Mouse (Mus musculus) testis, postnatal 10 days (tissue): ENCODE measurements at regions not wholly inside any gene's neighbourhood (a gene's known extent, or its start where the extent isn't known, plus 50 kb on each side); places are given as distances from the start of the nearest gene placed in this dataset.
A peak's percentile ranks its signal among the peaks of the same experiment; 100 is the strongest.

Source experiments
- DNase-seq: peaks from one replicate; pipeline ENCODE4 v3.0.0; 2021; ENCODE audit warnings: low spot score

GRCm38 (mm10) chr12:35429473-35429872 lies 105.4 kb downstream of the Ahr start:
- DNase-seq: no peak

DNA sequence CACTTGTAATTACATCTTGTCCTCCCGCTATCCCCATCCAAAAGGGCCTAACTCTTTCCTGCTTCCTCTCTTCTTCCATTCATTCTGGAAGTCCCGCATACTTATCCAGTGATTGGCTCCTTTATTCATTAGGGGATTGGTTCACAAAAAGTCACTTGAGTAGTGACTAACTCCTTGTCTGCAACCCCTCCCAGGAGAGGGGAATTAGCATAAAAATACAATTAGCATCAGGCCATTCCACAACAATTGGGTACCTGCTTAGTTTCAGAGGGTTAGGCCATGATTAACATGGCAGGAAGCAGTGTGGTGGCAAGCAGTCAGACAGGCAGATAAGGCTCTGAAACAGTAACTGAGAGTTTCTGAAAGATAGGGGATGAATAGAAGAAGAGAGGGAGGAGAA lies 115.6 kb downstream of the Ahr start:
- DNase-seq: no peak

GRCm38 (mm10) chr12:35417943-35418342 lies 116.9 kb downstream of the Ahr start:
- no peak for DNase-seq

GRCm38 (mm10) chr12:35416583-35416982 lies 118.3 kb downstream of the Ahr start:
- no peak for DNase-seq

DNA sequence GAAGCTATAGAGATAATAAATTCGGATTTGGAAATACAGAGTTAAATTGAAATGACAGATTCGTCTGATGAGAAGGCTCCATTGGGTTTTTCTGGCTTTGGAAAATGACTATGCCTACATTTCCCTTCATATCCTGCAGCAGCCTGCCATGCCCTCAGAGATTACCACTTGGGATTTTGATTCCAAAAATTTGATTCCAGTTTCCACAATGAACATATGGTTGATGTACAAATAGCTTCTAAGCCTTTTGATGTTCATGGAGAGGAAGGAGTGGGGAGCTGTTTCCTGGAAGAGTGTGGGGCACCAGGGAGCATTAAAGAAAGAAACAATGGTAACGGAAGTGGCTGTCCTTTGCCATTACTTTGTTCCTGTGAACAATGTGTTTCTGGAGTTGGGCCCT lies 122.1 kb downstream of the Ahr start:
- no peak for DNase-seq

DNA sequence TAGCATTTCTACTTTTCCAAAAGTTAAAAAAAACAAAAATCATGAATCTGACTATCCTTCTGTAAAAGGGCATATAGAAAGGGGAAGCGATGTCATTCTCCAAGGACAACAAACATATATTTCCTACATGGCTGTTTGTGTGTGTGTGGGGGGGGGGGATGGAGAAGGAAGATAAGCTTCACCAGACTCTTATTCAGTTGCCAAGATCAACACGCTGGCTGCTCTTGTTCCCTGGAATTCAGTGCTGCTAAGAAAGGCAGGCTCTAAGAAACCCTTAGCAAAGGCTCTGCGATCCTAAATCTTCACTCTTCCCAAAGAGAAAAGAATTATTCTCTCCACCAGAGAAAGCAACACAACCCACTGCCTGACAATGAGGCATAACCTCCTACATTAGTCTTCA lies 126.4 kb downstream of the Ahr start:
- DNase-seq: no peak

GRCm38 (mm10) chr12:35408044-35408443 lies 126.8 kb downstream of the Ahr start:
- DNase-seq: no peak

- no peak for DNase-seq
These were observed 133.0 kb downstream of the Ahr start for GRCm38 (mm10) chr12:35401853-35402252.

GRCm38 (mm10) chr12:35401219-35401618 lies 133.6 kb downstream of the Ahr start:
- DNase-seq: no peak

DNA sequence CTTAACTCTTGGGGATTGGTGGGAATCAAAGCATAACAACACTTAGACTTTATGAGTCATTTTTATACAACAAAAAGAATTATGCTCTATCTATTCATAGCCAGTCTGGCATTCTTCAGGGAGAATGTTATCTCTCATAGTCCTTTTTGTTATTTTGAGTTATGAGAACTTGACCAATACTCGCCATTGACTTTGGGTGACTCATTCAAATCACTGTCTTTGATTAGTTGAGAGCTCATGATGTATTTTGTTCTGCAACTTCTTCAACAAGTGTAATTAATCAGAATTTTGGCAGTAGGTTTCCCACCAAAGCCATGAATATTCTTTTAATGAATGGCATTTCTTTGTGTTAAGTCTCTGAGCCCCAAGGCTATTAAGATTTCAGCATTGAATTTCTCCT lies 139.6 kb downstream of the Ahr start:
- no peak for DNase-seq

- no peak for DNase-seq
These were observed 142.7 kb downstream of the Ahr start for GRCm38 (mm10) chr12:35392111-35392510.

GRCm38 (mm10) chr12:35390266-35390665 lies 144.6 kb downstream of the Ahr start:
- no peak for DNase-seq

- DNase-seq: no peak
These were observed 145.0 kb downstream of the Ahr start for GRCm38 (mm10) chr12:35389839-35390238.

DNA sequence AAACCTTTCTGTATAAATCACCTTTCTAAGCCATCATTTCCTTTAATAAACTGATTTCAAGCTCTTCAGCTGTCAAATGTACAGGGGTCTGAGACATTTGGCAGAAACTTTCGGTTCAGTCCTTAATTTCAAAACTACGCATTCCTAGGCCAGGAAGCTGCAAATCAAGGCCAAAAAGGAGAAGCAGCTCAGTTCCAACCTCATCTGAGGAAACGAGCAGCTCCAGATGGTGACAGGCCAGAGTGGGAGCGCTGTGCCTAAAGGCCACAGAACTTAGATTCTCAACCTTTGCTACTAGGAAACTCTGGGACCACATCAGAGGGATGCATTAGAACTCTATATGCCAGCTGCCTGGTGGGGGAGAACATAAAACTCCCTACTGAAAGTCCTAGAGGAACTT lies 150.6 kb downstream of the Ahr start:
- no peak for DNase-seq

GRCm38 (mm10) chr12:35377266-35377665 lies 157.6 kb downstream of the Ahr start:
- no peak for DNase-seq

DNA sequence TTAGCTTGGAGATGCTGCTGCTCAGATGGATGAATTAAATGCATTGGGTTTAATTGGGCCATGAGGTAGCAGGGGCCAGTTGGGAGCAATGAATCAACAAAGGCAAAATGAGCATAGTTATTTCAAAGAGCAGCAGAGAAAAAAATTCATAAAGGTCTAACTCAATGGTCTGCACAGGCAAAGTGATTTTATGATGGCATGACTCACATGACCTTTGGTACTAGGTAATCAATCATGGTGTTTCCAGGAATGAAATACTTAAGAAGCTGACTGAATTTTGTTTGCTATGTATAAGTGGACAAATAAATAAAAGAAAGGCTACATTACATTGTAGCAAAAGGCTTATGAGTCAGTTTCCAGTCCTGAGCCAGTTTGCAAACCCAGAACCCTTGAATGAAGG lies 158.5 kb downstream of the Ahr start:
- no peak for DNase-seq

DNA sequence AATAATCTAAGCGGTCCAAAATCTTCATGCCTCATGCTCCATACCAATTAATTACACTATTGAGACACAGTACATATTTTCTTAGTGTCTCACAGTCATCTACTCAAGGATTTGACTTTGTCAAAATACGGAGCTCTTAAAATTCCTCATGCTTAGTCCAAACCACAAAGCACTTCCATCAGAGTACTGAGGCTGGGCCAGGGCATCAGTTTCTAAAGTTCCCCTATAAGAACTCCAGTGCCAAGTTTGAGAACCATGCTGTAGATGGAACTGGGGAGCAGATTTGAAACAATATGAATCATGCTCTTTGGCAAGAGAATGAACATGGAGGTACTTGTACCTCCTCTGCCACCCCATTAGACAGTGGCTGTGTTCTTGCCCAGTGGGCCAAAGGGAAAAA lies 176.9 kb downstream of the Ahr start:
- DNase-seq: no peak

DNA sequence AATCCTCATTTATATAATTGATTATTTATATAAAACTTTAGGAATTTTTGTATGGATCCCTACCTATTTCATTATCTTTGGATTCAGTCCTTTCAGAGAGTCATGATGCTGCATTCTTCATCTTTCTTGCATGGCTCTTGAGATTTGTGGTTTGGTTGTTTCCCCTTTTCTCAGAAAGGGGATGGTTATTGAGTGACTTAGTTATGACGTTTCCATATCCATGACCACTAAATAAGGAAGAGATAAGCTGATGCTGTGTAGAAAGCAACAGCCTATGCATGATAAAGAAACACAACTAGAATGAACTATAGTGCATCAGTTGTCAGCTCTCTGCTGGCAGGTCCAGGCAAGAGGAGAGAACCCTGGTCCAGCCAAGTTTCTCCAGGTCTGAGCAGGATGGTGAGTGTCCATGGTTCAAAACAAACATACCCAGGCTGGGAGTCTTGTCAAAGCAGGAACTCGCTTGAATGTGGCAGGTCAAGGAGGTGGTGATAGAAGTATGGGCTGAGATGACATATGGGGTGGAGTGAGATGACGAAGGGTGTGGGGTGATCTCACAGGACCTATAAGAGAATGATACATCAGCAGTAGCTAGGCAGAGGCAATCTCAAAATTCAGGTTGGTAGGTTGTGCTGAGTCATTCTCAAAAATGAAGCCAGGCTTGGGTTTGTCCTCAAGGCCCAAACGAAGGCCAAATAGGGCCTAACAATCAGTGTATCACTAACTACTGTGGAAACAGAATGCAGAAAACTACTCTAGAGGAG lies 196.5 kb downstream of the Ahr start:
- DNase-seq: no peak

DNA sequence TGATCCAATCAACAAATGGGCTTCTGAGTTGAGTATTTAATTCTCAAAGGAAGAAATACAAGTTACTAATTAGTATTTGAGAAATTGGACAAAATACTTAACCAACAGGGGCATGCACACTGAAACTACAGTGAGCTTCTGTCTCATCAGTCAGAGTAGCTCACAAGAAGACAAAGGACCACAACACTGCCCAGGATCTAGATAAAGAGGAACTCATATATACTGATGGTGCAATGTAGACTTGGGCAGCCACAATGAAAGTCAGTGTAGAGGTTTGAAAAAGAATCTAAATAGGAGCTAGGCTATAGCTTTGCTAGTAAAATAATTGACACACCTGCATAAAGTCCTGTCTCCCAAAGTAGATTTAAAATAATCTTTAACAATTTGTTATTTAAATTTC lies 198.5 kb downstream of the Ahr start:
- DNase-seq: no peak

DNA sequence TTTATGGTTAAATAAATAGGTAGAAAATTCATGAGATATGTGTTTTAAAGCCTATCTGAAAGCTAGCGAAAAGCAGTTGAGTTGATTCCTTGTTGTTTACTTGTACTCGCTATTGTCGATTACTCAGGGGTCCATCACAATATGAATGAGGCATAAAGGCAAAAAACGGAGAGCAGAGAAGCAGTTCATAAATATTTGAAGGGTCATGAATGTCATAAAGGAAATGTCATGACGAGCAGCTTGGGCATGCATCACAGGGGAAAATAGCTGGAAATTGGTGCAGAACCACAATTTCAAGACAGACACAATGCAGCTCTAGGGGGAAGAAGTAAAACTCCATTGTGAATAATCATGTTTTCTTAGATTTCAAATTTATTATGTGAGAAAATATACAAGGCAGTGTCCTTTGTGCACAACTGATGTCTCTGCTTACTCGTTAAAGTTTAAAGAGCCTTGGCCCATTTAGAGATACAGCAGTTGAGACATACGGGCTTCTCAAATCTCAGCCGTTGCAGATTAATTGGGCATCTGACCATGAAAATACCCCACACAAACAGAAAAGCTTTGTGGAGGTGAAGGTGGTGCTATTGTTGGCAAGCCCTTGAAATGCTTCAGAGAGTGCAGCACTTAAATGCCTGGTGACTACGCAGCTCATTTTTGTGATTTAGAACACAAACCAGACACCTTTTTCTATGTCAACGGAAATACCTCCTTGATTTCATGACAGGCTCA lies 200.3 kb downstream of the Ahr start:
- DNase-seq: no peak

- DNase-seq: peak; percentile 46
These were observed 203.5 kb downstream of the Ahr start for GRCm38 (mm10) chr12:35331303-35331702.

DNA sequence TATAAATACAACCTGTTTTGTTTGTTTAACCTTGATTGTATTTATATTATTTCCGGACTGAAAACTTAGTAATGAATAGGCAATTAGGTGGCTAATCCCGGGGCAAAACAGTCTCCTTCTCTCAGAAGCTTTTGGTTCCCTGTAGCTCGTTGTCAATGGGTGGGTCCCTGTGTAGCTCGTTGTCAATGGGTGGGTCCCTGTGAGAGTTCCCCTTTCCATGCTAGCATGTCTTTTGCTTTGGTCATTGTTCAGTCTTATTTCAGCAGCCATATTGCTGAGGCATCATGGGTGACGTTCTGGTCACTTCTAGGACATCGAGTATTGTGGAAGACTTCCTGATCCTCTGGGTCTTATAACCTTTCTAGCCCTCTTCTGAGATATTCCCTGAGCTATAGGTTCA lies 205.1 kb downstream of the Ahr start:
- DNase-seq: no peak

- no peak for DNase-seq
These were observed 215.3 kb downstream of the Ahr start for GRCm38 (mm10) chr12:35319571-35319970.

GRCm38 (mm10) chr12:35317046-35317445 lies 217.8 kb downstream of the Ahr start:
- no peak for DNase-seq
